Mouse (Mus musculus) liver (tissue): ENCODE results near the gene Rragd.

Source experiments
- DNase-seq: peaks from one replicate; pipeline ENCODE4 v3.0.0-alpha.2; 2020; ENCODE audit warnings: mixed read lengths

The Rragd gene

GRCm38 (mm10) chr4:33052055-33052454 is 69.2 kb downstream of the Rragd start:
- no peak for DNase-seq

GRCm38 (mm10) chr4:33052650-33053049 is 69.8 kb downstream of the Rragd start:
- peak; percentile 44 for DNase-seq

GRCm38 (mm10) chr4:33054426-33054825 is 71.6 kb downstream of the Rragd start:
- no peak for DNase-seq

GRCm38 (mm10) chr4:33056317-33056716 is 73.5 kb downstream of the Rragd start:
- DNase-seq = no peak

- no peak for DNase-seq
Measured at GRCm38 (mm10) chr4:33057890-33058687, 75.3 kb downstream of the Rragd start.

GRCm38 (mm10) chr4:33061158-33061557 is 78.3 kb downstream of the Rragd start:
- DNase-seq = no peak

GRCm38 (mm10) chr4:33062981-33063380 is 80.1 kb downstream of the Rragd start, which contains the start of gene Gabrr2:
Gene Gabrr2 (plus strand): TSS chr4:33062999.
- DNase-seq = no peak

- no peak for DNase-seq
Measured at GRCm38 (mm10) chr4:33064986-33065385, 82.1 kb downstream of the Rragd start.

GRCm38 (mm10) chr4:33066223-33066960 is 83.6 kb downstream of the Rragd start:
- no peak for DNase-seq

GRCm38 (mm10) chr4:33067331-33067730 is 84.5 kb downstream of the Rragd start:
- no peak for DNase-seq

- DNase-seq = no peak
Measured at GRCm38 (mm10) chr4:33067826-33068225, 85.0 kb downstream of the Rragd start.

- DNase-seq = no peak
Measured at GRCm38 (mm10) chr4:33068894-33069293, 86.1 kb downstream of the Rragd start.

GRCm38 (mm10) chr4:33070326-33070725 is 87.5 kb downstream of the Rragd start:
- DNase-seq = no peak

GRCm38 (mm10) chr4:33071337-33071736 is 88.5 kb downstream of the Rragd start:
- no peak for DNase-seq
